Mouse (Mus musculus) gastrocnemius, adult 8-10 months (tissue): ENCODE measurements around the gene Mrps12. TPM values are rescaled to one million over a fixed set of nuclear protein-coding genes. Genes with fewer than 3 reads are reported as not detected.
"Not testable (repeated sequence)": the region's sequence is repeated elsewhere in the genome, so short reads cannot be mapped to it uniquely, and the experiment has no call there.

Experiments
- DNase-seq, 2 experiments: peaks; one replicate each; pipeline ENCODE4 v3.0.0; 2022; ENCODE audit warnings: low spot score in 2 of 2
- total RNA-seq, 4 experiments: library from RNA; stranded (reverse); gene quantifications; 2 replicates each; pipeline ENCODE4 v1.2.4; 2022

Mrps12 gene
- total RNA-seq, 4 experiments from 2014 or later, result 36.1 to 42.4 (median 40.5) TPM

DNA sequence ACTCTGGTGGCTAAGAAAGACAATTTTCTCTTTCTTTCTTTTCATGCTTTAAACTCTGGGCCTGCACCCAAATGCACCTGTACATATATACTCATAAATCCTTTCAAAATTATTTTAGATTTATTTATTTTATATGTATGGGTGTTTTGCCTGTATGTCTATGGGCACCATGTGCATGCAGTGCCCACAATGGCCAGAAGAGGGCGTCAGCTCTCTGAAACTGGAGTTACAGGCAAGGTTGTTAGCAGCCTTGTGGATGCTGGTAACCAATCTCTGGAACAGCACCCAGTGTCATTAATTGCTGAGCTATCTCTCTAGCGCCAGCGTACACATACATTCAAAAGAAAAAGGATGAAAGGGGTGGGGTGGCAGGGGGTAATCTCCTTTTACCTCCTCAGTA, 30.7 kb downstream of the Mrps12 start:
- no peak for DNase-seq

DNA sequence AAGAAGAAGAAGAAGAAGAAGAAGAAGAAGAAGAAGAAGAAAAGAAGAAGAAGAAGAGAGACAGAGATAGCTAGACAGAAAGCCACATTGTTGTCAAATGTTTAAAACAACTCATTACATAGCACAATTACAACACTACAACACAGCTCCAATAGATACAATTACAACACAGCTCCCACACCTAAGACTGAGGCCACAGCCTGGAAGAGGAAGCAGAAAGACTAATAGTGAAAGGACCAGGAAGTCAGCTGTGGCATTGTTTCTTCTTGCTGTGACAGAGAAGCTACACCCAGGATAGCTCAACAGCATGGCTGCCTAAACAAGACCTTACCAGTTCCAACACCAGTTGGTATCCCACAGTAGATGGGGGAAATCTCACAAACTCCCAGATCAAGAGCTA, 32.2 kb downstream of the Mrps12 start:
- DNase-seq, result no peak

DNA sequence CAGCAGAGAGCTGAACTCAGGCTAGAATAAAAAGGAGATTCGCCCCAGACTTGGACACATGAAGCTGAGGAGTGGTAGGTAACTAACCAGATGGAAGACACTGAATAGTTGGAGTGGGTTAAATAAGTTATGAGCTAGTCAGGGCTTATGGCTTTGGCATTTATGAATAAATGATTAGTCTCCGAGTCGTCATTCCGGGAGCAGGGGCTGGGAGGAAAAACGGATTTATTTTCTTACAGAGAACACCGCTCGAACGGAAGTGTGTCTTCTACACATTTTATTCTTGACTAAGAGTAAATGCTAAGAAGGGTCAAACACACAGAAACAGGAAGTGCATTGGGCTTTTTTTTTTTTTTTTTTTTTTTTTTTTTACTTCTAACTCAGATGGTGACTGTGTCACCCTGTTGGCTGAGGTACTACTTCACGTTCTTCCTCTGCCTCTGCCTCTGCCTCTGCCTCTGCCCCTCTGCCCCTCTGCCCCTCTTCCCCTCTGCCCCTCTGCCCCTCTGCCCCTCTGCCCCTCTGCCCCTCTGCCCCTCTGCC, 38.9 kb downstream of the Mrps12 start:
- no peak for DNase-seq

GRCm38 (mm10) chr7:28701306-28701705, 40.3 kb downstream of the Mrps12 start:
- DNase-seq, result not testable (repeated sequence)

DNA sequence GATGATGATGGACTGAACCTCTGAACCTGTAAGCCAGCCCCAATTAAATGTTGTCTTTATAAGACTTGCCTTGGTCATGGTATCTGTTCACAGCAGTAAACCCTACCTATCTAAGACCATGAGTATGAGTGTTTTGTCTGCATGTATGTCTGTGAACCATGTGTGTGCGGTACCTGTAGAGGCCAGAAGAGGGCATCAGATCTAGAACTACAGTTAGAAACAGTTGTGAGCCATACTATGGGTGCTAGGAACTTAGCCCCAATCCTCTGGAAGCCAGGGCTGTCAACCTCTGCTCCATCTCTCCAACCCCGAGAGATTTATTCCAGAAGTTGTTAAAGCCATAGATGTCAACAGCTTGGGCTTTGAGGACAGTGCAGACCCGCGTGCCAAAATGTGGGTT, 41.4 kb downstream of the Mrps12 start:
- DNase-seq, result no peak

GRCm38 (mm10) chr7:28697277-28697676, 44.3 kb downstream of the Mrps12 start:
- DNase-seq, result no peak

GRCm38 (mm10) chr7:28694966-28695511, 46.6 kb downstream of the Mrps12 start:
- no peak for DNase-seq

- DNase-seq, result no peak
These were observed 47.2 kb downstream of the Mrps12 start for GRCm38 (mm10) chr7:28694423-28694822.

DNA sequence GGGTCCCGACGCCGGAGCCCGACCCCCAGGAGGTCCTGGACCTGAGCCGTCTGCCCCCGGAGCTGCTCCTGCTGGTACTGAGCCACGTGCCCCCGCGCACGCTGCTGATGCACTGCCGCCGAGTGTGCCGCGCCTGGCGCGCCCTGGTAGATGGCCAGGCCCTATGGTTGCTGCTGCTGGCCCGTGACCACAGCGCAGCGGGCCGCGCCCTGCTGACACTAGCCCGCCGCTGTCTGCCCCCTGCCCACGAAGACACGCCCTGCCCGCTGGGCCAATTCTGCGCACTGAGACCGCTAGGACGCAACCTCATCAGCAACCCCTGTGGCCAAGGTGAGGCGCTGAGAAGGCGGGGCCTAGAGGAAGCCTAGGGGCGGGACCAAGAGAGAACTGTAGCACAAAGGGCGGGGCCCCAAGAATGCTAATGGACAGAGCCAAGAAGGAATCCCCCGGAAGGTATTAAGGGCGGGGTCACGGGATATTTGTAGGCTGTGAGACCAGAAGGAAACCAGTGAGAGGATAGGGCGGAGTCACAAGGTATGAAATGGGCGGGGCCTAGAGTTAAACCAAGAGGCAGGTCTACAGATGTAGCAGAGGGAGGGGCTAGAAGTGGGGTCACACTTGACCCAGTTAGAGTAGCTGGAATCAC, 48.2 kb downstream of the Mrps12 start:
- peak; percentile 19 to 45 for DNase-seq

- DNase-seq, result no peak
These were observed 48.9 kb downstream of the Mrps12 start, which contains the start of gene Fbxo27 for GRCm38 (mm10) chr7:28692545-28693320. TSS of gene Fbxo27 (plus strand) at chr7:28692849.

DNA sequence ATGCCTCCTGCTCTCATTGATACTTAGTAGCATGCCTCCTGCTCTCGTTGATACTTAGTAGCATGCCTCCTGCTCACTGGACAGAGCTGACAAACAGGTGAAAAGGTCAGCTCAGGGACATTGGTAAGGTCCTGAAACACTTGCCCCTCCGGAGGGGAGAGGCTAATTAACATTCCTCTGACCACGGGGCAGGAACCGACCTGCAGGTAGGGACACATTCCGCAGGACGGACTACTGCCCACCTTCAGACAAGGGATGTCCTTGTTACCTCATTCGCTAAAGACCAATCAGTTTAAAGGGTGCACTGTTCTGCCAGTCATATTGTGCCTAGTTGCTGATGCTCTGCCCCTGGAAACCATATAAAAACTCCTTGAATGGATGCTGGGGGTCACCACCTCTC, 50.5 kb downstream of the Mrps12 start:
- DNase-seq, result no peak

Other genes starting within 250 kb of the Mrps12 start
- not detected for gene Ifnl2, start 231.4 kb downstream of the Mrps12 start, total RNA-seq
- gene Ifnl3, start 219.0 kb downstream of the Mrps12 start, total RNA-seq, result not detected
- not detected for gene Sycn, start 200.9 kb downstream of the Mrps12 start, total RNA-seq
- gene Nccrp1, start 194.6 kb downstream of the Mrps12 start, total RNA-seq, result not detected
- gene Samd4b, start 143.7 kb downstream of the Mrps12 start, total RNA-seq, result 10 to 100 TPM in 2 of 4 experiments, 1 to 10 TPM in 2; 8.9 to 11.9 (median 10.1) TPM
- gene Pak4, start 143.6 kb downstream of the Mrps12 start, total RNA-seq, result 1 to 10 TPM; 1.8 to 3.7 (median 2.9) TPM
- gene Acp7, start 110.5 kb downstream of the Mrps12 start, total RNA-seq, result not detected
- gene Fbxo27, start 49.0 kb downstream of the Mrps12 start, total RNA-seq, result under 1 TPM in 3 of 4 experiments, not detected in 1; 0.12 to 0.68 (median 0.13) TPM
- 1 to 10 TPM; 4.0 to 7.0 (median 5.6) TPM for gene Fbxo17, start 25.0 kb downstream of the Mrps12 start, total RNA-seq
- 10 to 100 TPM; 12.3 to 13.5 (median 12.6) TPM for gene Sars2, start 172 bp upstream of the Mrps12 start, total RNA-seq
- not detected for gene Ccer2, start 14.4 kb upstream of the Mrps12 start, total RNA-seq
- 100 to 1,000 TPM in 1 of 4 experiments, 10 to 100 TPM in 3; 94.9 to 105 (median 96.4) TPM for gene Sirt2, start 24.9 kb upstream of the Mrps12 start, total RNA-seq
- gene Nfkbib, start 25.7 kb upstream of the Mrps12 start, total RNA-seq, result 10 to 100 TPM; 28.5 to 34.2 (median 31.2) TPM
- under 1 TPM in 3 of 4 experiments, not detected in 1; 0.27 to 0.70 (median 0.56) TPM for gene Rinl, start 47.1 kb upstream of the Mrps12 start, total RNA-seq
- 100 to 1,000 TPM; 105 to 116 (median 109) TPM for gene Hnrnpl, start 66.7 kb upstream of the Mrps12 start, total RNA-seq
- gene Ech1, start 83.4 kb upstream of the Mrps12 start, total RNA-seq, result 100 to 1,000 TPM; 222 to 343 (median 237) TPM
- gene Lgals4, start 92.0 kb upstream of the Mrps12 start, total RNA-seq, result 1 to 10 TPM in 3 of 4 experiments, under 1 TPM in 1; 0.58 to 1.6 (median 1.4) TPM
- not detected for gene Lgals7, start 122.0 kb upstream of the Mrps12 start, total RNA-seq
- under 1 TPM in 1 of 4 experiments, not detected in 3; 0.11 TPM for gene Capn12, start 139.6 kb upstream of the Mrps12 start, total RNA-seq
- 10 to 100 TPM; 21.3 to 36.9 (median 28.2) TPM for gene Actn4, start 220.5 kb upstream of the Mrps12 start, total RNA-seq
- gene Eif3k, start 240.0 kb upstream of the Mrps12 start, total RNA-seq, result 100 to 1,000 TPM; 130 to 143 (median 134) TPM
- gene Map4k1, start 240.2 kb upstream of the Mrps12 start, total RNA-seq, result under 1 TPM; 0.22 to 0.82 (median 0.41) TPM